Mouse (Mus musculus): Measurements from ENCODE around the gene Zscan4d. TPM values are rescaled to one million over a fixed set of nuclear protein-coding genes. Genes with fewer than 3 reads are reported as not detected.
"Not testable (repeated sequence)": the region's sequence is repeated elsewhere in the genome, so short reads cannot be mapped to it uniquely, and the experiment has no call there.

Gene Zscan4d
- not detected for total RNA-seq (2021)
- long read RNA-seq, experiment 1 = 0 reads
- long read RNA-seq, experiment 2 = 0 reads

DNA sequence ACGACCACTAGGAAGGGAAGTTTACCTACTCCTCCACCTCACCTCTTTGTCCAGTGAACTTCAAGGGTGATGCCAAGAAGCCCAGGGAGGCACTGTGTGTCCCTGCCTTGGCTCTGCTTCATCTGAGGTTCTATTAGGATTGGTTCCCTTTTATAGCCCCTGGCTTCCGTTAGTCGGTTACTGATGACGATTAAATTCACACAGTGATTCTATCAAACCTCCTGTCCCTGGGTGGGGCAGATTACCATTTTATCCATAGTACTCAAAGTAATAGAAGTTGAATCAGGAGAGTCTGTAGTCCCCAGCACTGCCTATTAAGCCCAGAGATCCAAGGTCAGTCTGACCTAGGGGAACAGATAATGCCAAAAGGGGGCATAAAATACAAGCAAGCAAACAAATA is at the start of gene Zscan4d:
TSS of gene Zscan4d (minus strand) at position 101 of the 400 bp plus-strand sequence.
- intact Hi-C loops (cut with DNase I) = not testable (repeated sequence)

DNA sequence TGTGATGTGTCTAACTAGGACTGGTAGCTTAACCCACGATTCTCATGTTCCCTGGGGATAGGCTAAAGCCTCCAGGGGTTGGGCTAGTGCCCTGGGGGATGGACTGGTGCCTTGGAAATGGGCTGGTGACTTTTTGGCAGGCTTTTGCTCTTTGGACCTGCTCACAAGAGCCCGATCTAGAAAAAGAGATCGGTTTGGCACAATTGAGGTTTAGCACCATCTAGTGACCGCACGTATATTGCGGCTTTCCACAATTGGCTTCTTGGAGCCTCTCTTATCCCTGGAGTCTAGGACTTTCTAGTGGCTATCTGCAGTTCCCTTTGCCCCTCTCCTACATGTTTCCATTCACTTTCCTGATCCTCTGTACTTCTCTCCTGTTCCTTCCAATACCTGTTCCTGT is 7.9 kb downstream of the Zscan4d start:
- intact Hi-C loops (cut with DNase I); DNase-seq (ENCODE audit: low spot score in 2 of 2): not testable (repeated sequence)

More for the DNA sequence above, at the start of gene Zscan4d:
- DNase-seq (ENCODE audit: low spot score in 2 of 2) = not testable (repeated sequence)

Other genes starting within 250 kb of the Zscan4d start
- gene Zscan4c, start 160.4 kb downstream of the Zscan4d start, total RNA-seq (2021) = not detected
- gene Zscan4-ps1, start 96.5 kb downstream of the Zscan4d start, total RNA-seq (2021) = not detected
- gene Zscan4e, start 144.5 kb upstream of the Zscan4d start, total RNA-seq (2021) = not detected
- not detected for gene Zscan4f, start 231.8 kb upstream of the Zscan4d start, total RNA-seq (2021)

Data from left cerebral cortex, postnatal 14 days (tissue).